Mouse (Mus musculus) WW6 (cell line): ENCODE results near the gene Ccnc.

Source experiments
- DNase-seq: peaks from one replicate; pipeline ENCODE4 v3.0.0-alpha.2; 2013; ENCODE audit warnings: low read depth, low spot score

Gene Ccnc

DNA sequence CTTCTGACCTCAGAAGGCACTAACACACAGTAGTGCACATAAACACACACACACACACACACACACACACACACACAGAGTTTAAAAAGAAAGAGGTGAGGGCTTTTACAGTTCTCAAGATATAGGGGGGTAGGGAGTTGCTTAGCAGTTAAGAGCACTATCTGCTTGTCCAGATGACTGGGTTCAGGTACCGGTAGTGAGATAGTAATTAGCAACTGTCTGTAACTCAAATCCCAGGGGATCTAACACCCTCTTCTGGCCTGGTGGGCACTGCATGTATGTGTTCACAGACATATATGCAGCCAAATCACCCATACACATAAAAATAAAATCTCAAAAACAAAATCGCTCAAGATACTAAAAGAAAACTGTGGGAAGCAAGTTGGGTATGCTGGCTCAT, 74.1 kb downstream of the Ccnc start:
- DNase-seq: no peak

- no peak for DNase-seq
Observed at GRCm38 (mm10) chr4:21807204-21807603, 79.7 kb downstream of the Ccnc start.
